Mouse (Mus musculus): ENCODE measurements around the gene Rbbp7. TPM values are rescaled to one million over a fixed set of nuclear protein-coding genes. Genes with fewer than 3 reads are reported as not detected.

Rbbp7 gene
- polyA plus RNA-seq (2014; fragmentation: Nextera tagmentation; extraction: Ambion mirVana), result 192 and 214 TPM in 2 replicates

GRCm38 (mm10) chrX:162760115-162760942 is at the start of gene Rbbp7:
Gene Rbbp7 (plus strand): TSS chrX:162760402.
- DNase-seq (peak; percentile 95), ATAC-seq (ENCODE audit: low FRiP score, low TSS enrichment) (peak; percentile 97)
- Histone ChIP-seq H3K9ac (replicated peaks; ENCODE audit: low read length) (peak within 1 kb of the TSS; percentile 58), H3K4me2 (ENCODE audit: low read length) (peak within 1 kb of the TSS; percentile 60), H3K36me3 (ENCODE audit: control insufficient read depth, insufficient read depth, low read length) (no peaks in the 10 kb centered on the region), H3K27ac (replicated peaks; ENCODE audit: low read depth, low read length) (peak within 1 kb of the TSS; percentile 91), H3K4me1 (ENCODE audit: control insufficient read depth, insufficient read depth, low read length) (peaks cover 6% of the 10 kb centered on the region; the same call in 1 of the 2 replicates), H3K27me3 (ENCODE audit: control insufficient read depth, insufficient read depth, low read length) (no peaks in the 10 kb centered on the region), H3K9me3 (ENCODE audit: control insufficient read depth, low read length) (no peaks in the 10 kb centered on the region), H3K4me3 (replicated peaks; ENCODE audit: low read depth, low read length) (peak within 1 kb of the TSS; percentile 53)
- WGBS, result 24% methylated on average over 69 of the region's 100 CpGs

GRCm38 (mm10) chrX:162717837-162718236 is 42.4 kb upstream of the Rbbp7 start:
- no peaks in the 10 kb centered on the region for H3K9me3 ChIP-seq (ENCODE audit: control insufficient read depth, low read length)
- no peak overlapping the region for H3K4me3 ChIP-seq (replicated peaks; ENCODE audit: low read depth, low read length)
- WGBS, result 33% methylated on average over 5 of the region's 5 CpGs
- no peak overlapping the region for H3K27ac ChIP-seq (replicated peaks; ENCODE audit: low read depth, low read length)
- DNase-seq (peak; percentile 60), ATAC-seq (ENCODE audit: low FRiP score, low TSS enrichment) (no peak)
- H3K9ac ChIP-seq (replicated peaks; ENCODE audit: low read length), result no peak overlapping the region
- no peaks in the 10 kb centered on the region for H3K4me1 ChIP-seq (ENCODE audit: control insufficient read depth, insufficient read depth, low read length)
- H3K27me3 ChIP-seq (ENCODE audit: control insufficient read depth, insufficient read depth, low read length), result no peaks in the 10 kb centered on the region
- H3K4me2 ChIP-seq (ENCODE audit: low read length), result no peak overlapping the region
- no peaks in the 10 kb centered on the region for H3K36me3 ChIP-seq (ENCODE audit: control insufficient read depth, insufficient read depth, low read length)

GRCm38 (mm10) chrX:162719615-162720014 is 40.6 kb upstream of the Rbbp7 start:
- Histone ChIP-seq H3K4me2 (ENCODE audit: low read length) (no peak overlapping the region), H3K27ac (replicated peaks; ENCODE audit: low read depth, low read length) (no peak overlapping the region), H3K9me3 (ENCODE audit: control insufficient read depth, low read length) (no peaks in the 10 kb centered on the region), H3K9ac (replicated peaks; ENCODE audit: low read length) (no peak overlapping the region), H3K27me3 (ENCODE audit: control insufficient read depth, insufficient read depth, low read length) (no peaks in the 10 kb centered on the region), H3K4me1 (ENCODE audit: control insufficient read depth, insufficient read depth, low read length) (no peaks in the 10 kb centered on the region), H3K4me3 (replicated peaks; ENCODE audit: low read depth, low read length) (no peak overlapping the region), H3K36me3 (ENCODE audit: control insufficient read depth, insufficient read depth, low read length) (no peaks in the 10 kb centered on the region)
- ATAC-seq (ENCODE audit: low FRiP score, low TSS enrichment) (no peak), DNase-seq (peak; percentile 44)
- WGBS, result 45% methylated on average over 2 of the region's 2 CpGs

- Histone ChIP-seq H3K9me3 (ENCODE audit: control insufficient read depth, low read length) (no peaks in the 10 kb centered on the region), H3K4me3 (replicated peaks; ENCODE audit: low read depth, low read length) (no peak overlapping the region), H3K4me2 (ENCODE audit: low read length) (no peak overlapping the region), H3K4me1 (ENCODE audit: control insufficient read depth, insufficient read depth, low read length) (no peaks in the 10 kb centered on the region), H3K27me3 (ENCODE audit: control insufficient read depth, insufficient read depth, low read length) (no peaks in the 10 kb centered on the region), H3K27ac (replicated peaks; ENCODE audit: low read depth, low read length) (no peak overlapping the region), H3K36me3 (ENCODE audit: control insufficient read depth, insufficient read depth, low read length) (no peaks in the 10 kb centered on the region), H3K9ac (replicated peaks; ENCODE audit: low read length) (no peak overlapping the region)
- 22% methylated on average over 13 of the region's 13 CpGs for WGBS
- DNase-seq, result peak; percentile 23
- ATAC-seq (ENCODE audit: low FRiP score, low TSS enrichment), result no peak
These were observed 32.8 kb upstream of the Rbbp7 start for GRCm38 (mm10) chrX:162727367-162727777.

- no peak overlapping the region for H3K9ac ChIP-seq (replicated peaks; ENCODE audit: low read length)
- no peaks in the 10 kb centered on the region for H3K36me3 ChIP-seq (ENCODE audit: control insufficient read depth, insufficient read depth, low read length)
- WGBS, result 35% methylated on average over 9 of the region's 9 CpGs
- no peak overlapping the region for H3K4me3 ChIP-seq (replicated peaks; ENCODE audit: low read depth, low read length)
- H3K4me2 ChIP-seq (ENCODE audit: low read length), result no peak overlapping the region
- no peaks in the 10 kb centered on the region for H3K27me3 ChIP-seq (ENCODE audit: control insufficient read depth, insufficient read depth, low read length)
- no peaks in the 10 kb centered on the region for H3K4me1 ChIP-seq (ENCODE audit: control insufficient read depth, insufficient read depth, low read length)
- 0 out of 2 replicates have a peak overlapping the region, but pooled peaks have one; percentile 13 for H3K27ac ChIP-seq (replicated peaks; ENCODE audit: low read depth, low read length)
- no peaks in the 10 kb centered on the region for H3K9me3 ChIP-seq (ENCODE audit: control insufficient read depth, low read length)
- ATAC-seq (ENCODE audit: low FRiP score, low TSS enrichment) (no peak), DNase-seq (no peak)
These were observed 32.4 kb upstream of the Rbbp7 start for GRCm38 (mm10) chrX:162727795-162728194.

- WGBS, result 19% methylated on average over 7 of the region's 7 CpGs
- peak; percentile 29 for DNase-seq
These were observed 32.0 kb upstream of the Rbbp7 start for GRCm38 (mm10) chrX:162728228-162728627.

GRCm38 (mm10) chrX:162730031-162730430 is 30.2 kb upstream of the Rbbp7 start:
- no peaks in the 10 kb centered on the region for H3K4me1 ChIP-seq (ENCODE audit: control insufficient read depth, insufficient read depth, low read length)

More at GRCm38 (mm10) chrX:162728228-162728627, 32.0 kb upstream of the Rbbp7 start:
- H3K9me3 ChIP-seq (ENCODE audit: control insufficient read depth, low read length), result no peaks in the 10 kb centered on the region
- H3K4me3 ChIP-seq (replicated peaks; ENCODE audit: low read depth, low read length), result no peak overlapping the region
- no peaks in the 10 kb centered on the region for H3K27me3 ChIP-seq (ENCODE audit: control insufficient read depth, insufficient read depth, low read length)
- no peak overlapping the region for H3K27ac ChIP-seq (replicated peaks; ENCODE audit: low read depth, low read length)
- no peak overlapping the region for H3K9ac ChIP-seq (replicated peaks; ENCODE audit: low read length)
- H3K4me2 ChIP-seq (ENCODE audit: low read length), result no peak overlapping the region
- no peaks in the 10 kb centered on the region for H3K4me1 ChIP-seq (ENCODE audit: control insufficient read depth, insufficient read depth, low read length)
- no peak for ATAC-seq (ENCODE audit: low FRiP score, low TSS enrichment)
- H3K36me3 ChIP-seq (ENCODE audit: control insufficient read depth, insufficient read depth, low read length), result no peaks in the 10 kb centered on the region

GRCm38 (mm10) chrX:162734997-162735929 is 24.9 kb upstream of the Rbbp7 start:
- H3K36me3 ChIP-seq (ENCODE audit: control insufficient read depth, insufficient read depth, low read length), result no peaks in the 10 kb centered on the region
- ATAC-seq (ENCODE audit: low FRiP score, low TSS enrichment) (peak; percentile 86), DNase-seq (peak; percentile 79)
- H3K4me3 ChIP-seq (replicated peaks; ENCODE audit: low read depth, low read length), result peak overlapping the region; percentile 42
- H3K9me3 ChIP-seq (ENCODE audit: control insufficient read depth, low read length), result no peaks in the 10 kb centered on the region
- H3K27me3 ChIP-seq (ENCODE audit: control insufficient read depth, insufficient read depth, low read length), result no peaks in the 10 kb centered on the region
- peak overlapping the region; percentile 46 for H3K9ac ChIP-seq (replicated peaks; ENCODE audit: low read length)
- H3K27ac ChIP-seq (replicated peaks; ENCODE audit: low read depth, low read length), result peak overlapping the region; percentile 81
- H3K4me1 ChIP-seq (ENCODE audit: control insufficient read depth, insufficient read depth, low read length), result no peaks in the 10 kb centered on the region
- 30% methylated on average over 25 of the region's 25 CpGs for WGBS
- peak overlapping the region; percentile 59 for H3K4me2 ChIP-seq (ENCODE audit: low read length)

More at GRCm38 (mm10) chrX:162730031-162730430, 30.2 kb upstream of the Rbbp7 start:
- no peaks in the 10 kb centered on the region for H3K36me3 ChIP-seq (ENCODE audit: control insufficient read depth, insufficient read depth, low read length)
- H3K27ac ChIP-seq (replicated peaks; ENCODE audit: low read depth, low read length), result no peak overlapping the region
- H3K4me3 ChIP-seq (replicated peaks; ENCODE audit: low read depth, low read length), result no peak overlapping the region
- no peak for DNase-seq
- WGBS, result 89% methylated on average over 4 of the region's 4 CpGs
- no peak overlapping the region for H3K4me2 ChIP-seq (ENCODE audit: low read length)
- H3K9ac ChIP-seq (replicated peaks; ENCODE audit: low read length), result no peak overlapping the region
- ATAC-seq (ENCODE audit: low FRiP score, low TSS enrichment), result no peak
- no peaks in the 10 kb centered on the region for H3K9me3 ChIP-seq (ENCODE audit: control insufficient read depth, low read length)
- no peaks in the 10 kb centered on the region for H3K27me3 ChIP-seq (ENCODE audit: control insufficient read depth, insufficient read depth, low read length)
